Mouse (Mus musculus): ENCODE data around the gene Ccdc186.
"Not testable (repeated sequence)": the region's sequence is repeated elsewhere in the genome, so short reads cannot be mapped to it uniquely, and the experiment has no call there.

The Ccdc186 gene

DNA sequence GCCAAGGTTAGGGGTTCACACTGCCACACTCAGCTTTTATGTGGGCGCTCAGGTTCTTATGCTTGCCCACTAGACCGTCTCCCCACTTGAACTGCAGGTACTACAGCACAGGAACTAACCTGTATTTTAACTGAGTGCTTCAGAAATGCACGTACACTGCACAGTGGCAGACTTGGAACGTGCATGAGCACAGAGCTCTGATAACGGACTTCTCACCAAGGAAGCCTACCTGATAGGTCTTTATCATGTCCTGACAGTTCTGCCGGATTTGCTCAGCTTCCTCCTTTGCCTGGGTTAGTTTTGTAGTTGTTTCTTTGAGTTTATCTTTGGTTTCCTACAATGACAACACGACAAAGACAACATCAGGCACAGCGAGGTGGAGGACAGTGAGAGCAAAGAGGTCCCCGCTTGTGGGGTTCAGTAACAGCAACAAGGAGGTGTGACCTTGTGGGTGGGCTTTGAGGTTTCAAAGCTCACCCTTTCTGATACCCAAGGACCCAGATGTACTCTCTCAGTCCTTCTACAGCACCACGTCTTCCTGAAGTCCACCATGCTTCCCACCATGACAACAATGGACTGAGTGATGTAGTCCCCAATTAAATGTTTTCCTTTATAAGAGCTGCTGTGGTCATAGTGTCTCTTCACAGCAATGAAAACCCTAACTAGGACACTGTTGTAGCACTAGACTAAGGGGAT is 20.2 kb downstream of the Ccdc186 start:
- no peak for DNase-seq (ENCODE audit: low spot score in 2 of 2)

DNA sequence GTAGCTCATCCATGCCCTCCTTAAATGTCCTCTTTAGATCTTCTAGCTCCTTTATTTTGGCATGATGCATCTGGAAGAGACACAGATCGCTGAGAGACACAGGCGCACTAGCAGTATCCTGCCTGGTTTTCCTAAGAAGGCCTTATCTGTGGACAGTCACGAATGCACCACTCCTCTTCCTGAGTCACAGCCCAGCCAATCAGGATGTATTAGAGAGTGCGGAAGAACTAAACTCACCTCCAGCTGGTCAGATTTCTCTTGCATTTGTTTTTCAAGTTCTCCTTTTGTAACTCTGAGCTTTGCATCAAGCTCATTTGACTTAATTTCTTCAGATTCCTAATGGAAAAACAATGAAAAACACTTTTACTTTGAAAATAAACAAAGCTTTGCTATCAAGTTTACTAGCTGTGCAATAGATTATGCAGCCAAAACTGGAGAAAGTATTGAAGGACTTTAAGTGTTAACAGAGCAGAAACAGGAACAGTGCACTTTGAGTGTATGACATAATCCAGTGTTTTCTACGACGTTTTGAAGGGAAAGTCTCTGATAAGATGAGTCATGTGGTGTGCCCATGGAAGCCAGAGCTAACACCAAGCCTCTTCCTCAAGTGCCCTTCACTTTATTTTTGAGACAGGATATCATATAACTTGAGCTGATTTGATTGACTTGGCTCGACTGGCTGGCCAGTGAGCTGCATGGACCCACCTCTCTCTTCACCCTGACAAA is 20.9 kb downstream of the Ccdc186 start:
- no peak for DNase-seq (ENCODE audit: low spot score in 2 of 2)

- no peak for DNase-seq (ENCODE audit: low spot score in 2 of 2)
Observed at GRCm38 (mm10) chr19:56800226-56800625, 21.8 kb downstream of the Ccdc186 start.

- DNase-seq (ENCODE audit: low spot score in 2 of 2), result no peak
Observed at GRCm38 (mm10) chr19:56797376-56797775, 24.6 kb downstream of the Ccdc186 start.

- DNase-seq (ENCODE audit: low spot score in 2 of 2), result no peak
Observed at GRCm38 (mm10) chr19:56788952-56789351, 33.0 kb downstream of the Ccdc186 start.

GRCm38 (mm10) chr19:56787911-56788310 is 34.1 kb downstream of the Ccdc186 start:
- no peak for DNase-seq (ENCODE audit: low spot score in 2 of 2)

DNA sequence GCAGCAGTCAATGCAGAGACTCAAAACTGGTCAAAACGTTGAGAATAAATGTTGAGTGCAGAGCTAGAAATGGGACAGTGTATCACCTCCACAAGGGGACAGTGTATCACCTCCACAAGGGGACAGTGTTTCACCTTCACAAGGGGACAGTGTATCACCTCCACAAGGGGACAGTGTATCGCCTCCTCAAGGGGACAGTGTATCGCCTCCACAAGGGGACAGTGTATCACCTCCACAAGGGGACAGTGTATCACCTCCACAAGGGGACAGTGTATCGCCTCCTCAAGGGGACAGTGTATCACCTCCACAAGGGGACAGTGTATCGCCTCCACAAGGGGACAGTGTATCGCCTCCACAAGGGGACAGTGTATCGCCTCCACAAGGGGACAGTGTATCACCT is 43.5 kb downstream of the Ccdc186 start:
- not testable (repeated sequence) for DNase-seq (ENCODE audit: low spot score in 2 of 2)

DNA sequence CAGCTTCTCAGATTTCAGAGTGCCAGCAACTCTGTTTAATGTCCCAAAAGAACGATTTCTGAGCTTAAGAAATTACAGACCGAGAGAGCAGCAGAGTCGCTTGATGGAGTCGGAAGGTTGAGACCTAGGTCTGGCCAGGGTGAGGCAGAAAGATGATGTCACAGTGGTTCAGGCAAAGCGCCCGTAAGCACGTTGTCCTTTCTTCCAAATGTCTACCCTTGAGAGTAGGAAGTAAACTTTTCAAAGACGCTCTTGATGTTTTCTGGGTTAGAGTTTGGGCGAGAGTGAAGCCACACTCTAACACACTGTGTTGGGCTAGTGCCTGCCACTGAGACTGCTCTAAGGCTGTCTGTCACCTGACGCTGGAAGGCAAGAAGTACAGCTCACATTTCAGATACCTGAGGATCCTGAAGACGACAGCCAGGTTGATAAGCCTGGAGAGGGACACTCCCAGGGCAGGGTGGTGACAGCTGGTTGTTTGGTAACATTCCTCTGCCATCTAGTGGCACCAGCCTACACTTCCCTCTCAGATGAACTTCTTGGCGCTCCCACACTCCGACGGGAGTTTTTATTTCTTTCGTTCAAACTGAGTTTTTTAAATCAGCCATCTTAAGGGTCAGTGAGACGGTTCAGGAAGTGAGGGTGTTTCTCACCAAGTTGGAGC is 45.1 kb downstream of the Ccdc186 start:
- peak in 1 of 2 experiments; percentile 50 for DNase-seq (ENCODE audit: low spot score in 2 of 2)

DNA sequence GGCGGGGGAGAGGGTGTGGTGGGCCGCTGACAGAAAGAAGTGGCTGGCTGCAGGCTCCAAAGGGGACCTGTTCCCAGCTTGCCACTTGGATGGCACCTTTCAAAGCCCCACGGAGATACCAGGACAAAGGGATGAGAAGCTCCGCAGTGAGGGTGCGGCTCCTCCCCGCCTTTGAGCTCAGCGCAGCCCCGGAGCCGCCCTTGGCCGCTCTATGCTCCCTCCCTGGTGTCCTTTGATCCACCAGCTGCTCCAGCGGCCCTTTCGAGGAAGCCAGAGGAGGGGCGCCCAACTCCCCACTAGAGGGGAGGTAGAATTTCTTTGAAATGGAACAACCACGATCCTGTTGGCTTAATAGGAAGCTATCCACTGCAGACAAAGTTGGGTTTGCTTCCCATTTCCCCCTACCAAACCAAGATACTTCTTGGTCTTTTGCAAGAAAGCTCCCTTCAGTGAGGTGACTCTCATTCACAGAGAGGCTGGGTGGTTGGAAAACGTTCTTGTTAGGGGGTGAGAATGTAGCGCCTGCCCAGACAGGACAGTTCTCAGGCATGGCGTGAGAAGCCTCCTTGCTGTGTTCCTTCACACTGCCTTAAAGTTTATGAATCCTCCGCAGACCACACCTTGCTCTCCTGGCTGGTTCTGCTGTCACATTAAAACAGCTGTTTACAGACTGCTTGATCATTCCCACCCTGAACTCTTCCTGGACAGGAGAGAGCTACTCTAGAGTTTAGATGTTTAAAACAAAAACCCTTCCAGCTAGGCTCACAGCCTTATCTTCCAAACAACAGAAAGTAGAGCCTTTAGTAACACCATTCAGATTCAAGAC is 45.9 kb downstream of the Ccdc186 start:
- DNase-seq (ENCODE audit: low spot score in 2 of 2), result no peak

- DNase-seq (ENCODE audit: low spot score in 2 of 2), result no peak
Observed at GRCm38 (mm10) chr19:56774971-56775892, 46.8 kb downstream of the Ccdc186 start.

GRCm38 (mm10) chr19:56774408-56774962 is 47.5 kb downstream of the Ccdc186 start:
- DNase-seq (ENCODE audit: low spot score in 2 of 2), result no peak

DNA sequence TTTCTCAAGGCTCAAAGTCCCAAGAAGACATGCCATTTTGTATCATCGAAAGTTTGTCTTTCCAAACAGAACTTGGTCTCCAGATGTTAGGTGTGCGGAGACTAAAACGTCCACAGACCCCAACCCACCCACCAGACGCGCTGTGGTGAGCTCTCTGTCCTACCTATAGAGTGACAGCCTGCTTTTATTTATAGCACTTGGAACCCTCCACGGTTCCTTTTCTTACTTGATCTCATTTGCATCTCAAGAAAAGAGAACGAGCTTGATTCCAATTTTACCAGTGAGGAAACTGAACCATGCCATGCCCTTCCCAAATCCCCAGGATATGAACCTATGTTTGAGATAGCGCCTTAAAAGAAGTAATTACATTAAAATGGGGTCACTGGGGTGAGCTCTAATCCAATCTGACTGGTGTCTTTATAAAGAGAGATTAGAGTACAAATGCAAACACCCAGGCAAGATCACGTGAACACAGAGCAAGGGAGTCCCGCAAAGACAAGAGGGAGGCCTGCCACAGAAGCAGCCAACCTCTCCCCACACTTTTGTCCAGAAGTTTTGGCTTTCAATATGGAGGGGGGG is 48.5 kb downstream of the Ccdc186 start:
- no peak for DNase-seq (ENCODE audit: low spot score in 2 of 2)

- no peak for DNase-seq (ENCODE audit: low spot score in 2 of 2)
Observed at GRCm38 (mm10) chr19:56772158-56772557, 49.8 kb downstream of the Ccdc186 start.

- no peak for DNase-seq (ENCODE audit: low spot score in 2 of 2)
Observed at GRCm38 (mm10) chr19:56769024-56769423, 53.0 kb downstream of the Ccdc186 start.

GRCm38 (mm10) chr19:56762686-56763085 is 59.3 kb downstream of the Ccdc186 start:
- no peak for DNase-seq (ENCODE audit: low spot score in 2 of 2)

DNA sequence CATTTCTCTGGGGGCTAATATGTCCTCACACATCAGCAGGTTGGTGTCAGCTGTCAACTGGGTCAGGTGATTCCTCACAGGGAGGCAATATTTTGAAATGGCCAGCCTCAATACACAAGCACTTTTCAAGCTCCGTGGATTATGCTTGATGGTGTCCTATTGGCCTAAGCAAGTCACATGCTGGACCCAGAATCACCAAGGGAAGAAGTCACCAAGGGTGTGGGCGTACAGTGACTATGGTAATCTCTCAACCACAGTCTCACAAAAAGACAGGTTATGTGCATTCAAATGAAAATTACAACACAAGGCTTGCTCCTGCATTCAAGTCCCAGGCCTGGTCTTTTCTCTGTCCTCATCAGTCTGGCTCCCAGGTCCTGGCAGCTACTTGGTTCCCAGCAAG is 60.3 kb downstream of the Ccdc186 start:
- no peak for DNase-seq (ENCODE audit: low spot score in 2 of 2)

- DNase-seq (ENCODE audit: low spot score in 2 of 2), result no peak
Observed at GRCm38 (mm10) chr19:56761096-56761495, 60.9 kb downstream of the Ccdc186 start.

- no peak for DNase-seq (ENCODE audit: low spot score in 2 of 2)
Observed at GRCm38 (mm10) chr19:56760306-56760940, 61.6 kb downstream of the Ccdc186 start.

GRCm38 (mm10) chr19:56759740-56760139 is 62.2 kb downstream of the Ccdc186 start:
- no peak for DNase-seq (ENCODE audit: low spot score in 2 of 2)

DNA sequence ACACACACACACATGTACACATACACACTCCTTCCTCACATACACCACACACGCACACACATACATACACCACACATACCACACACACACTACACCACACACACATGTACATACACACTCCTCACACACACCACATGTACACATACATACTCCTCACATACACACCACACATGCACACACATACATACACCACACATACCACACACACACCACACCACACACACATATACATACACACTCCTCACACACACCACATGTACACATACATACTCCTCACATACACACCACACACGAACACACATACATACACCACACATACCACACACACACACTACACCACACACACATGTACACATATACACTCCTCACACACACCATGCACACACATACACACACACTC is 63.7 kb downstream of the Ccdc186 start:
- no peak for DNase-seq (ENCODE audit: low spot score in 2 of 2)
